Mouse (Mus musculus): ENCODE measurements around the gene Utp14a.

DNA sequence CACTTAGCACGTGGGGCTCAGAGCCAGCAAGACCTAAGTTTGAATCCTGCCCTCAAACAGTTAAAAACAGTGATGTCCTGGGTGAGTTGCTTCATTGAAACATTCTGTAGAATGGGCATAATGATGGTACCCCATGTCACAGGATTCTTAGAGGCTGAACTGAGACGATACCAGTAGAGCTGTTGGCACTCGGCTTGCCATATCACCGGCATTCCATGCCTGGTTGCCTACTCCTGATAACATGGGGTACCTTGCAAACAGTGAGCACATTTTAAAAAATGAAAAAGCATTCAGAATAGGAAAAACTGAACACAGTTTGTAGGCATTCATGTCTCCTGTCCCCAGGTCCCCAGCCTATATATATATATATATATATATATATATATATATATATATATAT is 31.3 kb downstream of the Utp14a start:
- TF ChIP-seq POLR2A (IDR thresholded peaks at IDR 0.05; ENCODE audit: control insufficient read depth, extremely low read depth, insufficient read depth, low read length, poor library complexity) (no peak), CTCF (IDR thresholded peaks at IDR 0.05; ENCODE audit: borderline replicate concordance, control insufficient read depth, extremely low read depth, insufficient read depth, low read length, poor library complexity) (no peak)

Data from thymus, adult 2 months (tissue).